Mouse (Mus musculus): ENCODE measurements around the gene Cdan1.

DNA sequence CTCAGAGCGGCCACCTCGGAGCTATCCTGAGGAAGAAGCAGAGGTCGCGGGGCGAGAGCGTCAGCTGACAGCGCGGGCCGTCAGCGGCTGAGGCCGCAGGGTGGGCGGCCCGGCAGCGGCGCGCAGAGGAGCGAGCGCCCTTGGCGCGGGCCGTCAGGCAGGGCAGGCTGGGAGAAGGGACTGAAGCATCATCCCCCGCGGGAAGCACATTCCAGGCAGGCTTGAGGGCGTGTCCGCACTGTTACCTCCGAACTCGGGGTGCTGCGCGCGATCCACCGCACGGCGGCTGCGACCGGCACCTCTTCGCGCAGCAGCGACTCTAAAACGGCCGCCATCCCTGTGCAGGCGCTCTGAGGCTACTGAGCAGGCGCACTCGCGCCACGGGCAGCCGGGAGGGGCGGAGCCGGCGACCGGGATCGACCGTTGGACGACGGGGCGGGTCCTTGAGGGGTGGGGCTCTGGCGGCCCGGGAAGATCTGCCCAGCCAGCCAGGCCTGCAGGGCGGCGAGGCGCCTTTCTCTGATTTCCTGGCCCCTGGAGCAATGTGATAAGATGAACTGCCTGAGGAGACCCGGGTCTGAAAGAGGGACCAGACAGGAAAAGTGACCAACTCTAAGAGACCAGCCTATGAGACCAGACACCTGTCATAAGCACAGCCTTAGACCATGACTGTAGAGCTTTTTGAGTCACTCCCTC is 118.6 kb downstream of the Cdan1 start:
- TF ChIP-seq CHD2 (IDR thresholded peaks at IDR 0.05; ENCODE audit: low read length) (no peak), NELFE (IDR thresholded peaks at IDR 0.05; ENCODE audit: low read depth, low read length) (peak; percentile 87), TCF12 (IDR thresholded peaks at IDR 0.05; ENCODE audit: low read depth, low read length) (peak; percentile 84), CTCF (conservative IDR thresholded peaks at IDR 0.05 in 1 of 2, IDR thresholded peaks at IDR 0.05 in 1 of 2; ENCODE audit: low read depth in 2 of 2, low read length in 2 of 2) (no peak), MAZ (IDR thresholded peaks at IDR 0.05; ENCODE audit: low read depth, low read length) (no peak; the same call in 1 of the 2 replicates)
